Mouse (Mus musculus): ENCODE data around the gene Cyp2j6.
"Not testable (repeated sequence)": the region's sequence is repeated elsewhere in the genome, so short reads cannot be mapped to it uniquely, and the experiment has no call there.

DNA sequence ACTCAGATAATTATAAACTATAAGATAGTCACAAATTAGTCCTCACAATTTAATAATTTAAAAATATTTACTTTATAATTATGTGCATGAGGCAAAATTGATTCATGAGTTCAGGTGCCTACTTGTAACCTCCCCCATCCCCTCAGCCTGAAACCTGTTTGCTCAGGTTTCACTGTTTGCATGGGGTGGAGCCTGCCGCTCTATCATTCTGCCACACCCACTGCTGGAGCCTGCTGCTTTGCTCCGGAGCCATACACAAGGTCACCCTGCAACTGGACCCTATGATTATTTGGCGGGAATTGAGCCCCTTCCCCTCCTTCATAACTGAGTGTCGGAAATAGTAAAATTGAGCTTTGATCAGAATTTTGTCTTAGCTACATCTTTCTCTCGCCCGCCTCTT lies 26.9 kb upstream of the Cyp2j6 start:
- not testable (repeated sequence) for TF ChIP-seq CTCF (conservative IDR thresholded peaks at IDR 0.05; ENCODE audit: low read length); POU5F1 (IDR thresholded peaks at IDR 0.05; ENCODE audit: borderline replicate concordance, low read length); NANOG (IDR thresholded peaks at IDR 0.05; ENCODE audit: borderline replicate concordance, low read length)

Measured in E14TG2a.4 (cell line).